Mouse (Mus musculus): ENCODE measurements around the gene Fsd1.

DNA sequence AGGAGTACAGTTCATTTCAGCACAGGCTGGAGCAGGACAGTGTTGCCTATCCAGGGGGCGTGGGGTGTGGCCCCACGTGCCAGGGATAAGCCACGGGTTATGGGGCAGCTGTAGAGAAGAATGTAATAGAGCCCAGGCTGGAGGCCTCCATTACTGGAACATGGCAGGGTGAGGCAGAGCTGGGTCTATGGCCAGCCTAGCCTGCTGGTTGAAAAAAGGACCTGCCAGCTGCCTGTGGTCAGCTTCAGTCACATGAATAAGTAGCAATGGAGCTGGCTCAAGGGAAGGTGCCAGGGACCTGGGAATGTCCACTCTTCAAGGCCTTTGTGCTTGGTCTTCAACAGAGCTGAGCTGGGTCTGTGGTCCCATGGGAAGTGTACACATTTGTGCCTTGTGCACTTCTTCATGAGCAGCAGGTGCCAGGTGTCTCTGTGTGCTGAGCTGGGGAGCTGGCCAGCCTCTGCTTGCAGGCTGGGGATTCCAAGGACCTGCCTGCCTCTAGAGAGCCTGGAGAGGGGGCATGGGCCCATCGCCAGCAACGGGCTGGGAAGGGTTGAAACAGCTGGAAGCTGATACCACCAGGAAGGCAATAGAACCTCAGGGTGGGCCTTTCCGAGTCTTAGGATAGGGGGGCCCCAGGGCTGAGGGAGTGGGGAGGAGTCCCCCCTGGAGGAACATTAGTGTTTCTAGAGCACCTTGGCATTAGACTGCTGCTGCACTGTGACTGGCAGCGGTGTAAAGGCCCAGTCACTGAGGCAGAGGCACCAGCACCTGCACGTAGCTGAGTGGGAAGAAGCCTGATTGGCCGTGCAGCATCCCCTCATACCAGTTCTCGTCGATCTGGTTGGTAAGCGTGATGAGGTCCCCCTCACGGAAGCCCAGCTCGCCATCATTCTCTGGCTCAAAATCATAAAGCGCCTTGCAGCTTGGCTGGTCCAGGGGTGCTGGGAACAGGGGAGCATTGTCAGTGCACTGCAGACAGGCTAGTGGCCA, 30.8 kb downstream of the Fsd1 start:
- no peak for TF ChIP-seq POLR2A (IDR thresholded peaks at IDR 0.05; ENCODE audit: borderline replicate concordance, extremely low read depth, low read depth, low read length)
- TF ChIP-seq CTCF (IDR thresholded peaks at IDR 0.05; ENCODE audit: insufficient read depth, low read length): no peak
